Mouse (Mus musculus) bone marrow macrophage, adult 2 months (primary cell): ENCODE results near the gene 1700020D05Rik. TPM values are rescaled to one million over a fixed set of nuclear protein-coding genes. Genes with fewer than 3 reads are reported as not detected.

Experiments used
- H3K27ac ChIP-seq: 2 replicates; pipeline ENCODE4 v1.5.1; 2012; ENCODE audit warnings: low read depth, low read length; ENCODE audit not compliant: insufficient read depth
- H3K4me1 ChIP-seq: 2 replicates; pipeline ENCODE4 v1.6.1; 2012; ENCODE audit warnings: low read length; ENCODE audit not compliant: control insufficient read depth, insufficient read depth
- H3K4me3 ChIP-seq: 2 replicates; pipeline ENCODE4 v1.5.1; 2012; ENCODE audit warnings: mild to moderate bottlenecking, low read length, moderate library complexity; ENCODE audit not compliant: insufficient read depth
- CTCF ChIP-seq: IDR thresholded peaks from 2 replicates; pipeline ENCODE4 v1.5.1; 2012; ENCODE audit warnings: low read depth, mild to moderate bottlenecking, low read length, moderate library complexity
- POLR2A ChIP-seq: IDR thresholded peaks from 2 replicates; pipeline ENCODE4 v1.6.1; 2012; ENCODE audit warnings: mild to moderate bottlenecking, low read depth, low read length, borderline replicate concordance
- polyA plus RNA-seq: library from polyadenylated mRNA; stranded (reverse); fragments of >200 nt; gene quantifications from 2 replicates; pipeline ENCODE4 v1.2.4, GENCODE M21; 2012; ENCODE audit not compliant: missing spikeins, insufficient read depth, insufficient read length

Gene 1700020D05Rik
- polyA plus RNA-seq, 1 experiment = 5.1 TPM

DNA sequence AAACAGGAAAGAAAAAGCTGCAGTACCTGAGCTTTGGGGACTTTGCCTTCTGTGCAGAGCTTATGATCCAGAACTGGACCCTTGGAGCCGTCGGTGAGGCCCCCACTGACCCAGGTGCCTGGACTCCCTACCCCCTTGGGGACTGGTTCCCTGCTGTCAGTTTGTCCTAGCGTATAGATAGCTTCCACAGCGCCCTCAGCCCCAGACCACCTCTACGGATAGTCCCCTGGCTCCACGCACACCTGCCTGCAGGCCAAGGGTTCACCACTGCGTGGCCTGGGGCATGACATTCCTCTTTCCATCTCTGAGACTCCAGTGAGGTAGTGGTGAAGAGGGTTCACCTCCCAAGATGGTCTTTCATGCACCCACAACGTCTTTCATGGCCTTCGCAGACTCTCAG is 40.4 kb downstream of the 1700020D05Rik start:
- H3K4me1 ChIP-seq = peaks cover 8% of the 10 kb centered on the region
- no peak overlapping the region for H3K4me3 ChIP-seq
- no peak overlapping the region for H3K27ac ChIP-seq
- no peak for TF ChIP-seq POLR2A
- TF ChIP-seq CTCF = no peak

DNA sequence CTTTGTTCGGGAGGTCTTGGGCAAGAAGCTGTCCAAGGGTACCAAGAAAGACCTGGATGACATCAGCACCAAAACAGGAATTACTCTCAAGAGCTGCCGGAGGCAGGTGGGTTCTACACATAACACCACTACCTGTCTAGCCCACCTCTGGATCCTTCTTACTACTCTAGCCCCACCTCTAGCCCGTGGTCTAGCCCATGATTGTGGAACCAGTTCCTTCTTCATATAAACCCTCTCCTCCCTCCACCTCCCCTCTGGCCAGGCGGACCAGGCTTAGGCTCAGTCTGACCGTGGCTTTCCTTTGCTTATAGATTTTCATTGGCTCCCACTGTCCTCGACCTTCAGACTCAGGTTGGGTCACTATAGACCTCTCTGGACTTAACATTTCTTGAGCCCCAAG is 42.2 kb downstream of the 1700020D05Rik start:
- Histone ChIP-seq H3K27ac (no peak overlapping the region), H3K4me3 (peak overlapping the region; percentile 80), H3K4me1 (peaks cover 11% of the 10 kb centered on the region)
- TF ChIP-seq CTCF = no peak
- TF ChIP-seq POLR2A = no peak

DNA sequence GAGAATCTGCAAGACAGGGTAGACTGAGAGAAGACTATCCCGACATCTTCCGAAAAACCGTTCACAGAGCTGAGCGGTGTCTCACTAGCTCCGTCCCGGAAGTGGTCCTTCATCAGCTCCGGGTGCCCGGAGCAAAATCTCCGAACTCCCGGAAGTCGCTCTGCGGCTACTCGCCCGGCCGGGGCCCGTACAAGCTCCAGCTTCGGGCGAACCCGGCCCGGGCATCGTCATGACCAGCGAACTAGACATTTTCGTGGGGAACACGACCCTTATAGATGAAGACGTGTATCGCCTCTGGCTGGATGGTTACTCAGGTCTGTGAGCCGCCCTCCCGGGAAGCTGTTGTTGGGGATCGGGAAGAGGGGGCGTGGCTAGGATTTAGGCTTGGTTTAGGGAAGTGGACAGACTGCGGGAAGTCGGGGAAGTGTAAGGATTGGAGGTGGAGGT is 43.1 kb downstream of the 1700020D05Rik start, which contains the start of gene Fibp:
Gene Fibp, plus strand, starts transcription at position 151 of the 447 bp plus-strand sequence.
- peak within 1 kb of the TSS; percentile 80 for H3K27ac ChIP-seq
- TF ChIP-seq CTCF (no peak), POLR2A (peak; percentile 93)
- peak within 1 kb of the TSS; percentile 80 for H3K4me3 ChIP-seq
- H3K4me1 ChIP-seq = peaks cover 14% of the 10 kb centered on the region

DNA sequence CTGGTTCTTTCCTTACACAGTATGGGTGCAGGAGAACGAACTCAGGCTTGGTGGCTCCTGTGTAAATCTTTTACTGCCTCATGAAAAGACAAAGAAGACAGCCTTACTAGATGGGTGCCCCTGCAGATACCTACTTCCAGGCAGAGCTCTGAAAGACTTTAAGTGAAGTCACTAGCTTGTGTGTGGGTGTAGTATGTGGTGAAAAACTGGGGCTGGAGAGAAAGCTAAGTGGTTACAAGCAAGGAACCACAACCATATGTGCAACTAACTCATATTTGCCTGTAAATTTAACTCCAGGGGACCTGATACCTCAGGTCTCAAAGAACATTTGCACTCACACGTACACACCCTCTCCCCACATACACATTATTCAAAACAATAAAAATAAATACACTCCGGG is 43.7 kb downstream of the 1700020D05Rik start:
- peaks cover 14% of the 10 kb centered on the region for H3K4me1 ChIP-seq
- TF ChIP-seq POLR2A (no peak), CTCF (no peak)
- H3K27ac ChIP-seq = 0 out of 2 replicates have a peak overlapping the region, but pooled peaks have one; percentile 25
- H3K4me3 ChIP-seq = peak overlapping the region; percentile 80

DNA sequence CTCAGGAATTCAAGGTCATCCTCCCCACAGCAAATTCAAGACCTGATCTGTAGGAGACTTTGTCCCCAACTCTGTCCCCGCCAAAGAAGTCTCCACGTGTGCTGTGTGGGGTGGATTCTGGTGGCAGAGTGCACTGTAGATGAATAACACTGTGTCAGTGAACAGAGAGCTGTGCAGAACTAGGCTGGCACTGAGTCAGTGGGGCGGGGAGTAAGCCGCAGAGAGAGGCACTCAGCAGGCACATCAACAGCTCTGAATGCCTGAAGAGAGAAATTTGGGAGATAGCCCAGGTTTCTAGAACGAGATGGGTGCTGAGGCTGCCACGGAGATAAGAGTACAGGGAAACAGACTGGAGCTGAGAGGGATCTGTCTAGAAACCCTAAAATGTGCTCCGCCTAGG is 44.6 kb downstream of the 1700020D05Rik start:
- TF ChIP-seq CTCF (no peak), POLR2A (no peak)
- Histone ChIP-seq H3K27ac (no peak overlapping the region), H3K4me1 (peaks cover 14% of the 10 kb centered on the region), H3K4me3 (no peak overlapping the region)

DNA sequence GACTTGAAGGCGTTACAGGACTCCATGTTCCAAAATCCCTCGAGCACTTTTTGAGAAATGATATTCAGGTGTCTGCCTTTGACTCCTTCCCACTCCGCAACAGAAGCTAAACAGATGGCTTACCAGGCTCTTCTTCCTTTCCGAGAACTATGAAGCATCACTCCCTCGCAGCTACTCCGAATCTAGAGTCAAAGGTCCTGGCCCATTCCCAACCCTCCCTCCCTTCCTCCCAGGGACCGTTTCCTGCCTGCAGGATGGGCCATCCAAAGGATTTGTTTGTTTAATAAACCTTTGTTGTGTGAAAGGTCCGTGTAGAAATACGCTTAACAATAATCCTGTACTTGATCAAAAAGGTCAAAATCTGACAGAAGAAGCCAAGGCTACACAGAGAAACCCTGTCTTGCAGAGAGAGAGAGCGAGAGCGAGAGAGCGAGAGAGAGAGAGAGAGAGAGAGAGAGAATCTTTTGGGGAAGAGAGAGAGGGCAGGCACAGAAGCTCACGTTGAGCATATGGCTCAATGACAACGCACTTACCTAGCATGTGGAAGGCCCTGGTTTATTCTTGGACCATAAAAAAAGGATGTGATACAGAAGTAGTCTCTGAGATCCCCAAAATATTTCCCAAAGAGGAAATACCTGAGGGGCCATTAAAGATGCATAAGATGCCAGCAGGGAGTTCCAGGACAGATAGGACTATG is 45.7 kb downstream of the 1700020D05Rik start, which contains the start of gene Ccdc85b:
Gene Ccdc85b, minus strand, starts transcription at position 149 of the 697 bp plus-strand sequence.
- peak within 1 kb of the TSS; percentile 53 for H3K27ac ChIP-seq
- peak within 1 kb of the TSS; percentile 95 for H3K4me3 ChIP-seq
- no peak for TF ChIP-seq POLR2A
- 0 out of 2 replicates have a peak, but pooled peaks have one; percentile 19 for TF ChIP-seq CTCF
- H3K4me1 ChIP-seq = peaks cover 14% of the 10 kb centered on the region

DNA sequence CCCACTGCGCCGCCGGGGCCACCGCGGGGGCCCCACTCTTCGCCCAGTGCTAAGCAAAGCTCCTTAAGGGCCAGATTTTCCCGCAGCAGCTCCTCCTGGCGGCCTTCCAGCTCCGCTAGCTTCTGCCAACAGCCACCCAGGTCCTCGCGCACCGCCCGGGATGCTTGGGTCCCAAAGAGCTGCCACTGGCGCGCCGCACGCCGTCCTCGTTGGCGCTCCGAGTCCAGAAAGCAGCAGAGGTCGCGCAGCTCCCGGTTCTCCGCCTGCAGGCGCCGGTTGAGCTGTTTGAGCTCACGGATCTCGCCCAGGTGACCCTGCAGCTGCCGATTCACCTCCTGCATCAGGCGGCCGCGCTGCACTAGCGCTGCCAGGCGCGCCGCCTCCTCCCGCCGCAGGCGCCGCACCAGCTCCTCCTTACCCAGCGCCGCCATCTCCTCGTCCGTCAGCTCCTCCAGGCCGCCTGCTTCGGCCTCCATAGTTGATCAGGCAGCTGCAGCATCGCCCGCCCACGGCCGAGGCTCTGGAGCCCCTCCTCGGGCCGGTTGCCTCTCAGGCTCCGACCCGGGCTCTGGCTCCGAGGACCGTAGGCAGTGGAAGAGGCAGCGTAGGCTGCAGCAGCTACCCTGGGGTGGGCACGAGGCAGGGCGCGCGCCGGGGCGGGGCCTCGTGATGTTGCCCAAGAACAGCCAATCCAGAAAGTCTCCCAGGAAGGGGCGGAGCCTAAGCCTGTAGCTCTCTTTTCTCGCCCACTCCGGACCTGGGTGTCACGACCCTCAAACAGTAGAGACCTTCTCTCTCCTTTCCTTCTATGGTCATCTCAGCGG is 46.5 kb downstream of the 1700020D05Rik start:
- Histone ChIP-seq H3K27ac (peak overlapping the region; percentile 53), H3K4me3 (peak overlapping the region; percentile 95), H3K4me1 (peaks cover 14% of the 10 kb centered on the region)
- no peak for TF ChIP-seq CTCF
- TF ChIP-seq POLR2A = peak; percentile 57; the same call in 1 of the 2 replicates

DNA sequence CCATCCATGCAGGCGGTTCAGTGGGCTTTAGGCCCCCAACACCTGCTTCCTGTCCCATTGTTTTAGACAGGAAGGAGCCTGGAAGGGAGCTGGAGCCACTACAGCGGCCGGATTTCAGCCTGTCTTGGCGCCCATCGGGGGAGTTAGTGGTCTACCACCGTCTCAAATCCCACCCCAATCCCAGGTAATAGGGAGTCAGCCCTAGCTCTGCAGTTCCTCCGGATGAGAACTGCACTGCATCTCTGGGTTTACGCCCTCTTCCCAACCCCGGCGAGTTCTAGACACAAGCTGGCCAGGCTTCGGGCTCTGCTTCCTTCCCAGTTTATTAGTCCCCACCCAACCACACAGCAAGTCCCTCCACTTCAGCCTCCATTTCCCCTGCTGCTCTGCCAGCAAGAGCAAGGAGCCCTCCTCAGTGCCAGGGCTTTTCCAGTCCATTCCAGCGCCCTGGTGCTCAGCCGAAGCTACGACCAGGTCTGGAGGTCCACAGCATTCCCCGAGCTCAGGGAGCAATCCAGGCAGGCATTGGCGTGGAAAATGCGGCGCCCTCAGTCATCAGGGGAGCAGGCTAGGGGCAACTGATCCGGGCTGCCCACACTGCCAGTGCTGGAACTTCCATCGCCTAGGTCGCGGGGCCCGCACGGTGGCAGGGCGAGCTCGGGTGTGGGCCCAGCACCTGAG is 47.2 kb downstream of the 1700020D05Rik start:
- H3K27ac ChIP-seq = no peak overlapping the region
- H3K4me3 ChIP-seq = peak overlapping the region; percentile 95
- H3K4me1 ChIP-seq = peaks cover 10% of the 10 kb centered on the region
- TF ChIP-seq POLR2A (no peak), CTCF (no peak)

DNA sequence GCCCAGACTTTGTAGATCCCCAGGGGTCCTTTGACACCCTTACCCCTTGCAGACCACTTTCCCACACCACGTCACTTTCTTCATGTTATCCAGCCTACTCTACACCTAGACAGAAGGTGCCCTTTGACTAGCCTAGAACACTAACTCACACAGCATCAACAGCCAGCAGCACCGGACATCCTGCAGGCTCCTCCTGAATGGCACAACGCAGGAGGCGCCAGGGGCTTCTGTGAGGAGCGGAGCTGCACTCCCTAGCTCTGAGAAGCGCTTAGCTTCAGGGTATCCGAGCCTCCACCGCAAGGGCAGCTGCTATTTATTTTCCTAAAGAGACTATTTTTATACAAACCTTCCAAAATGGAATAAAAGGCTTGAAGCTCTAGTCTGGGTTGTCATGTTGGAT is 48.0 kb downstream of the 1700020D05Rik start:
- TF ChIP-seq CTCF (no peak), POLR2A (no peak)
- Histone ChIP-seq H3K27ac (no peak overlapping the region), H3K4me3 (no peak overlapping the region)

DNA sequence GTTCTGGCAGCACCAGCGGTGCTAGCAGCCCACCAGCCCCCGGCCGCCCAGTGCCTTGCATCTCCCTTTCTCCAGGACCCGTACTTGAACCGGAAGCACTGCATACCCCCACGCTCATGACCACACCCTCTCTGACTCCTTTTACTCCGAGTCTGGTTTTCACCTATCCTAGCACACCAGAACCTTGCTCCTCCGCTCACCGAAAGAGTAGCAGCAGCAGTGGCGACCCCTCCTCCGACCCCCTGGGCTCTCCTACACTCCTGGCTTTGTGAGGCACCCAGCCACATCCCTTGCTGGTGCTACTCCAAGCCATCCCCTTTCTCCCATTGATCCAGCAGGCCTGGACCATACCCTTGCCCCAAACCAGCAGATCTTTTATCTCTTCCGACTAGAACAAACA is 48.5 kb downstream of the 1700020D05Rik start:
- TF ChIP-seq CTCF = no peak
- no peak for TF ChIP-seq POLR2A
- H3K27ac ChIP-seq = no peak overlapping the region
- peaks cover 8% of the 10 kb centered on the region for H3K4me1 ChIP-seq
- no peak overlapping the region for H3K4me3 ChIP-seq

More for the DNA sequence above, 48.0 kb downstream of the 1700020D05Rik start:
- H3K4me1 ChIP-seq = peaks cover 8% of the 10 kb centered on the region

Other genes starting within 250 kb of the 1700020D05Rik start
- gene Pacs1, start 230.7 kb downstream of the 1700020D05Rik start, polyA plus RNA-seq = 25.2 and 32.7 TPM in 2 replicates
- 141 and 143 TPM in 2 replicates for gene Sf3b2, start 208.3 kb downstream of the 1700020D05Rik start, polyA plus RNA-seq
- gene Gal3st3, start 205.5 kb downstream of the 1700020D05Rik start, polyA plus RNA-seq = not detected in 2 replicates
- not detected in 2 replicates for gene Catsper1, start 168.0 kb downstream of the 1700020D05Rik start, polyA plus RNA-seq
- gene Cst6, start 154.2 kb downstream of the 1700020D05Rik start, polyA plus RNA-seq = not detected in 2 replicates
- 20.8 and 26.3 TPM in 2 replicates for gene Eif1ad, start 137.0 kb downstream of the 1700020D05Rik start, polyA plus RNA-seq
- 102 and 103 TPM in 2 replicates for gene Banf1, start 136.6 kb downstream of the 1700020D05Rik start, polyA plus RNA-seq
- 103 and 110 TPM in 2 replicates for gene Sart1, start 115.1 kb downstream of the 1700020D05Rik start, polyA plus RNA-seq
- not detected in 2 replicates for gene Tsga10ip, start 101.3 kb downstream of the 1700020D05Rik start, polyA plus RNA-seq
- gene Drap1, start 78.8 kb downstream of the 1700020D05Rik start, polyA plus RNA-seq = 160 and 167 TPM in 2 replicates
- gene AI837181, start 78.6 kb downstream of the 1700020D05Rik start, polyA plus RNA-seq = 47.5 and 53.7 TPM in 2 replicates
- 0.50 and 1.6 TPM in 2 replicates for gene Fosl1, start 56.2 kb downstream of the 1700020D05Rik start, polyA plus RNA-seq
- gene Ccdc85b, start 45.9 kb downstream of the 1700020D05Rik start, polyA plus RNA-seq = 3.6 and 4.2 TPM in 2 replicates
- 69.7 and 70.6 TPM in 2 replicates for gene Fibp, start 43.2 kb downstream of the 1700020D05Rik start, polyA plus RNA-seq
- gene Ctsw, start 35.3 kb downstream of the 1700020D05Rik start, polyA plus RNA-seq = not detected in 2 replicates
- gene Efemp2, start 29.8 kb downstream of the 1700020D05Rik start, polyA plus RNA-seq = 9.1 and 11.3 TPM in 2 replicates
- 16.7 and 19.8 TPM in 2 replicates for gene Mus81, start 15.4 kb downstream of the 1700020D05Rik start, polyA plus RNA-seq
- 1,898 and 2,021 TPM in 2 replicates for gene Cfl1, start 13.3 kb downstream of the 1700020D05Rik start, polyA plus RNA-seq
- 34.1 and 43.8 TPM in 2 replicates for gene Snx32, start 6.8 kb upstream of the 1700020D05Rik start, polyA plus RNA-seq
- not detected in 2 replicates for gene Ovol1, start 56.9 kb upstream of the 1700020D05Rik start, polyA plus RNA-seq
- 13.5 and 14.4 TPM in 2 replicates for gene Ap5b1, start 64.2 kb upstream of the 1700020D05Rik start, polyA plus RNA-seq
- gene Rnaseh2c, start 98.1 kb upstream of the 1700020D05Rik start, polyA plus RNA-seq = 82.4 and 102 TPM in 2 replicates
- 56.1 and 56.6 TPM in 2 replicates for gene Kat5, start 106.5 kb upstream of the 1700020D05Rik start, polyA plus RNA-seq
- gene Rela, start 133.7 kb upstream of the 1700020D05Rik start, polyA plus RNA-seq = 77.1 and 93.4 TPM in 2 replicates
- 93.4 and 117 TPM in 2 replicates for gene Sipa1, start 159.9 kb upstream of the 1700020D05Rik start, polyA plus RNA-seq
- 79.9 and 99.1 TPM in 2 replicates for gene Map3k11, start 185.0 kb upstream of the 1700020D05Rik start, polyA plus RNA-seq
- gene Pcnx3, start 185.1 kb upstream of the 1700020D05Rik start, polyA plus RNA-seq = 43.3 and 54.9 TPM in 2 replicates
- not detected in 2 replicates for gene Kcnk7, start 200.6 kb upstream of the 1700020D05Rik start, polyA plus RNA-seq
- gene Ehbp1l1, start 222.5 kb upstream of the 1700020D05Rik start, polyA plus RNA-seq = 123 and 125 TPM in 2 replicates
- gene Fam89b, start 225.9 kb upstream of the 1700020D05Rik start, polyA plus RNA-seq = 167 and 176 TPM in 2 replicates
- 11.4 and 15.7 TPM in 2 replicates for gene Ltbp3, start 237.1 kb upstream of the 1700020D05Rik start, polyA plus RNA-seq